32 mouse cellular contexts compared by ENCODE assay signal in the genomic region with DNA sequence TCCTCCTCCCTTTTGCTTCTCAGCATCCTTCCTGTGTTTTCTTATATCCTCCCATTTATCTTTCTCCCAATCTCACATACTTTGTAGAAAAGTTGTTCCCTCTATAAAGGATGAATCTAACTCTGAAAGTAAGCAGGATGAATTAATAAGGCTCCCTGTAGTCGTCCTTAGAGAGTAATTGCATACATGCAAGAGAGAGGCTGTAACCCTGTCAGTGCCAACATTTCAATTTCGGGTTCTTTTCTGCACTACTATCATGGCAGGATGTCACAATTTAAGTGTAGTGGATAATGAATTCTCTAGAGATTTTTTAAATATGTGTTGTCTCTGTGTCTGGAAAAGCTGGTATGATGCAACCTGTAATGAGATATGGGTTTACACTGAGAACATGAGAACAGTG. TPM values are rescaled to one million over a fixed set of nuclear protein-coding genes. Genes with fewer than 3 reads are reported as not detected.
"Had no signal": no experiment of that assay in that cellular context is flagged by ENCODE, and none has a peak within 500 bp of the region (broad histone marks: within the 10 kb centered on the region; RNA-seq: fewer than 3 reads in every experiment).

A gene (minus strand): TSS at position 101 of the 400 bp plus-strand sequence.

- DNase-seq: heart, postnatal 10 days; heart, postnatal 14 days; heart, postnatal 36 days; heart, postnatal 4 days; kidney, adult 11 months; kidney, adult 18-20 months; kidney, adult 2 months; kidney, adult 8-10 months; kidney, adult 9 months; kidney, postnatal 10 days; kidney, postnatal 14 days; kidney, postnatal 25 days; kidney, postnatal 36 days; kidney, postnatal 4 days; layer of hippocampus, adult 9-11 months; layer of hippocampus, postnatal 36 days had no signal

- ATAC-seq: hindbrain, embryonic 16.5 days; hindbrain, postnatal 0 days; inflammation-experienced regulatory T-cells, adult 6 months; intestine, embryonic 15.5 days; intestine, embryonic 16.5 days; intestine, postnatal 0 days had no signal

RNA-seq across cellular contexts. Expression of the gene that starts here (rescaled TPM):
- total RNA-seq: heart, postnatal 10 days; heart, postnatal 14 days; heart, postnatal 25 days; heart, postnatal 36 days; heart, postnatal 4 days; hematopoietic stem cell, adult 5-6 weeks; hindbrain, postnatal 0 days; layer of hippocampus, adult 18-20 months; layer of hippocampus, adult 2 months; layer of hippocampus, adult 8-10 months; layer of hippocampus, postnatal 10 days; layer of hippocampus, postnatal 14 days; layer of hippocampus, postnatal 25 days; layer of hippocampus, postnatal 36 days; left cerebral cortex, adult 18-20 months; left cerebral cortex, adult 2 months had no signal
